Mouse (Mus musculus) frontal cortex, postnatal 36 days (tissue): ENCODE data around the gene Acaa1a.
"Not testable (repeated sequence)": the region's sequence is repeated elsewhere in the genome, so short reads cannot be mapped to it uniquely, and the experiment has no call there.

ENCODE experiments used
- DNase-seq, 2 experiments: peaks; one replicate each; pipeline ENCODE4 v3.0.0; 2022; ENCODE audit warnings: low spot score in 2 of 2

Acaa1a gene

GRCm38 (mm10) chr9:119339106-119339505 is 370 bp upstream of the Acaa1a start:
- no peak for DNase-seq

GRCm38 (mm10) chr9:119340212-119340580 is 720 bp downstream of the Acaa1a start:
- no peak for DNase-seq

- peak; percentile 95 to 97 for DNase-seq
Observed at GRCm38 (mm10) chr9:119340909-119341816, 1.7 kb downstream of the Acaa1a start, which contains the start of gene Myd88. Gene Myd88, minus strand, starts transcription at chr9:119341411.

GRCm38 (mm10) chr9:119342728-119343127 is 3.3 kb downstream of the Acaa1a start:
- DNase-seq: no peak

- DNase-seq: no peak
Observed at GRCm38 (mm10) chr9:119346376-119346775, 6.9 kb downstream of the Acaa1a start.

GRCm38 (mm10) chr9:119350531-119350930 is 11.1 kb downstream of the Acaa1a start:
- DNase-seq: no peak

- no peak for DNase-seq
Observed at GRCm38 (mm10) chr9:119350947-119351705, 11.7 kb downstream of the Acaa1a start.

GRCm38 (mm10) chr9:119352060-119352459 is 12.6 kb downstream of the Acaa1a start:
- peak; percentile 55 to 65 for DNase-seq

GRCm38 (mm10) chr9:119353926-119354325 is 14.4 kb downstream of the Acaa1a start:
- no peak for DNase-seq

- no peak for DNase-seq
Observed at GRCm38 (mm10) chr9:119355943-119356342, 16.5 kb downstream of the Acaa1a start.

GRCm38 (mm10) chr9:119357331-119358057 is 18.0 kb downstream of the Acaa1a start, which contains the start of gene Xylb:
Gene Xylb, plus strand, starts transcription at chr9:119357381.
- DNase-seq: peak; percentile 84 to 89

GRCm38 (mm10) chr9:119358058-119358429 is 18.6 kb downstream of the Acaa1a start:
- no peak for DNase-seq

GRCm38 (mm10) chr9:119361416-119361815 is 21.9 kb downstream of the Acaa1a start:
- no peak for DNase-seq

GRCm38 (mm10) chr9:119363229-119363628 is 23.8 kb downstream of the Acaa1a start:
- no peak for DNase-seq

GRCm38 (mm10) chr9:119365284-119365683 is 25.8 kb downstream of the Acaa1a start, which contains the start of gene Slc22a14:
Gene Slc22a14, minus strand, starts transcription at chr9:119365553.
- no peak for DNase-seq

- DNase-seq: no peak
Observed at GRCm38 (mm10) chr9:119368367-119368766, 28.9 kb downstream of the Acaa1a start.

GRCm38 (mm10) chr9:119370770-119371169 is 31.3 kb downstream of the Acaa1a start:
- DNase-seq: not testable (repeated sequence)

- DNase-seq: no peak
Observed at GRCm38 (mm10) chr9:119371251-119371650, 31.8 kb downstream of the Acaa1a start.

GRCm38 (mm10) chr9:119375008-119375407 is 35.5 kb downstream of the Acaa1a start:
- no peak for DNase-seq

- DNase-seq: no peak
Observed at GRCm38 (mm10) chr9:119375556-119375955, 36.1 kb downstream of the Acaa1a start.

GRCm38 (mm10) chr9:119378231-119378630 is 38.8 kb downstream of the Acaa1a start:
- DNase-seq: no peak

- DNase-seq: peak; percentile 4 to 16
Observed at GRCm38 (mm10) chr9:119382603-119383002, 43.1 kb downstream of the Acaa1a start.
